Mouse (Mus musculus) right cerebral cortex, postnatal 36 days (tissue): ENCODE data around the gene Slc5a7.

Experiments
- DNase-seq, 2 experiments: peaks; one replicate each; pipeline ENCODE4 v3.0.0; 2022; ENCODE audit warnings: low spot score in 2 of 2, mixed read lengths in 1 of 2

Gene Slc5a7

GRCm38 (mm10) chr17:54298934-54299333 lies at the start of gene Slc5a7:
Gene Slc5a7 (minus strand): TSS chr17:54299034.
- DNase-seq = no peak

- DNase-seq = no peak
Measured at GRCm38 (mm10) chr17:54347672-54348071, 48.8 kb upstream of the Slc5a7 start.

GRCm38 (mm10) chr17:54343395-54343794 lies 44.6 kb upstream of the Slc5a7 start:
- DNase-seq = no peak

GRCm38 (mm10) chr17:54298232-54298924 lies 456 bp downstream of the Slc5a7 start:
- DNase-seq = no peak

- no peak for DNase-seq
Measured at GRCm38 (mm10) chr17:54250783-54251182, 48.1 kb downstream of the Slc5a7 start.

GRCm38 (mm10) chr17:54243650-54244300 lies 55.1 kb downstream of the Slc5a7 start:
- DNase-seq = no peak

- DNase-seq = no peak
Measured at GRCm38 (mm10) chr17:54239435-54239834, 59.4 kb downstream of the Slc5a7 start.
